Mouse (Mus musculus) hindbrain, embryonic 10.5 days (tissue): Measurements from ENCODE around the gene Suclg2. TPM values are rescaled to one million over a fixed set of nuclear protein-coding genes. Genes with fewer than 3 reads are reported as not detected.

Experiments used
- DNase-seq: peaks from one replicate; pipeline ENCODE4 v3.0.0-alpha.2; 2017; ENCODE audit warnings: low spot score
- H3K27ac ChIP-seq: fragments of 300-500 bp; sonication (generic); 2 replicates; pipeline ENCODE4 v1.5.1; 2016; ENCODE audit warnings: mild to moderate bottlenecking, moderate library complexity
- H3K27me3 ChIP-seq: fragments of 300-500 bp; sonication (generic); 2 replicates; pipeline ENCODE4 v1.6.1; 2016; ENCODE audit warnings: mild to moderate bottlenecking; ENCODE audit not compliant: poor library complexity, insufficient read depth, severe bottlenecking
- H3K36me3 ChIP-seq: fragments of 300-500 bp; sonication (generic); 2 replicates; pipeline ENCODE4 v1.6.1; 2016; ENCODE audit warnings: mild to moderate bottlenecking, moderate library complexity
- H3K4me1 ChIP-seq: fragments of 300-500 bp; sonication (generic); replicated peaks from 2 replicates; pipeline ENCODE4 v1.6.1; 2016; ENCODE audit warnings: mild to moderate bottlenecking
- H3K4me3 ChIP-seq: fragments of 300-500 bp; sonication (generic); 2 replicates; pipeline ENCODE4 v1.5.1; 2016; ENCODE audit warnings: mild to moderate bottlenecking, moderate library complexity
- H3K9me3 ChIP-seq: fragments of 300-500 bp; sonication (generic); 2 replicates; pipeline ENCODE4 v1.6.1; 2016; ENCODE audit warnings: mild to moderate bottlenecking, moderate library complexity
- WGBS: fragments of 180-500 bp; shearing (Covaris S2); methylation state at CpG from one replicate; pipeline ENCODE4 v1.1.7; 2016; 5-methylcytosine and 5-hydroxymethylcytosine counted together
- polyA plus RNA-seq: library from polyadenylated mRNA; unstranded; fragments of >200 nt; fragmentation: Nextera tagmentation; extraction: Ambion mirVana; gene quantifications from 2 replicates; pipeline ENCODE4 v1.2.1, GENCODE M21; 2016

Suclg2 gene
- polyA plus RNA-seq: 35.8 and 54.7 TPM in 2 replicates

DNA sequence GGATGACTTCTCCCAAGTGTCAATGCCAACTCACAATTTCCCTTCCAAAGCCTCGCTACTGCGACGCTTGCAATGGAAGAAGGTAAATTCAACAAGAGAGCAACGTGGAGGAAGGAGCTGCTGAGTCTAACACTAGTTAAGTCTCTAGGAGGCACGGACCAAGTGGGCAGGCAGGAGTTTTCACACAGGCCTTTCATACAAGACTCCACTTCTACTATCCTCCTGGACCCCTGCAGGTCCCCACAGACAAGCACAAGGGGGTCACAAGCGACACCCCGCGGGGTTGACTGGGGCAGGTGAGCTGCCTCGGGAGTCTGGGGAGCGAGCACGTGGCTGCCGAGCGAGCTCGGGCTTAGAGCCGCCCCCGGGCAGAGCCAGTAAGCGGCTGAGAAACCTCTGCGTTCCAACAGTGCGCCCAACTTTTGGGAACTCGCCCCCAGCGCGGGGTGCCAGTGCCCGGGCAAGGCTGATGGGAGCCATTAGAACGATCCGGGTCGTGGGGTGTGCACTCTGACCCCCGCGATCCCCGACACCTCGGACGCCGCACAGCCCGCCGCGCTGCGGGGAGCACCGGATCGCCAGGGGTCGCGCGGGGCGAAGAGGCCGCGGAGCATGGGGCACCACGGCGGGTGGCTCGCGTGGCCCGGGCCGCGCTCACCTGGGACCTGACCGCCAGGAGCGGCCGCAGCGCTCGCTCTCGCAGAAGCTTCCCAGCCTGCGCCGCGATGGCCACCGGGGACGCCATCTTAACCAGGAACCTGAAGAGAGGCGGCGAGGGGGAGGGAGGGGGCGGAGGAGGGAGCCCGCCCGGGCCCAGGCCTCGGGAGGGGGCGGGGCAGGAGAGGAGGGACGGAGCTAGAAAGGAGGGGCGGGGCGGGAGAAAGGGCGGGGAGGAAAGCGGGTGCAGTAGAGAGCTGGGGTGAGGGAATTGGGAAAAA is at the start of gene Suclg2:
TSS of gene Suclg2 (minus strand) at position 770 of the 938 bp plus-strand sequence.
- peak within 1 kb of the TSS; percentile 95 for H3K27ac ChIP-seq
- under 1% methylated on average over 69 of the region's 74 CpGs for WGBS
- no peaks in the 10 kb centered on the region for H3K36me3 ChIP-seq
- H3K9me3 ChIP-seq: no peaks in the 10 kb centered on the region
- peak; percentile 88 for DNase-seq
- H3K27me3 ChIP-seq: no peaks in the 10 kb centered on the region
- H3K4me1 ChIP-seq: peaks cover 25% of the 10 kb centered on the region
- H3K4me3 ChIP-seq: peak within 1 kb of the TSS; percentile 90

DNA sequence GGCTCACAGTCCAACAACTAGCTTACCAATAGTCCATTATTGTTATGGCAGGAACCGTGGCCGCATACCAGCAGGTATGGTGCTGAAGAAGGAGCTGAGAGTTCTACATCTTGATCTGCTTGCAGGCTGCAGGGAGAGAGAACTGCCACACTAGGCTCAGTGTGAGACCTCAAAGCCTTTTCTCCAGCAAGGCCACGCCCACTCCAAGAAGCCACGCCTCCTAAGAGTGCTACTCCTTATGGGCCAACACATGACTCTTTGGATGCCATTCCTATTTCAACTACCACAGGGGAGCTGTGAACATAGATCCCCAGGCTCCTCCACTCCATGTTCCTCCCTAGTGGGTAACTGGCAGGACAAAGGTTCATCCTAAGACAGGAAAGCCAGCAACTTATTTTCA is 48.0 kb upstream of the Suclg2 start:
- Histone ChIP-seq H3K4me3 (no peak overlapping the region), H3K9me3 (no peaks in the 10 kb centered on the region), H3K36me3 (no peaks in the 10 kb centered on the region), H3K27me3 (no peaks in the 10 kb centered on the region), H3K4me1 (no peaks in the 10 kb centered on the region), H3K27ac (no peak overlapping the region)
- WGBS: 71% methylated on average over 4 of the region's 4 CpGs
- no peak for DNase-seq

DNA sequence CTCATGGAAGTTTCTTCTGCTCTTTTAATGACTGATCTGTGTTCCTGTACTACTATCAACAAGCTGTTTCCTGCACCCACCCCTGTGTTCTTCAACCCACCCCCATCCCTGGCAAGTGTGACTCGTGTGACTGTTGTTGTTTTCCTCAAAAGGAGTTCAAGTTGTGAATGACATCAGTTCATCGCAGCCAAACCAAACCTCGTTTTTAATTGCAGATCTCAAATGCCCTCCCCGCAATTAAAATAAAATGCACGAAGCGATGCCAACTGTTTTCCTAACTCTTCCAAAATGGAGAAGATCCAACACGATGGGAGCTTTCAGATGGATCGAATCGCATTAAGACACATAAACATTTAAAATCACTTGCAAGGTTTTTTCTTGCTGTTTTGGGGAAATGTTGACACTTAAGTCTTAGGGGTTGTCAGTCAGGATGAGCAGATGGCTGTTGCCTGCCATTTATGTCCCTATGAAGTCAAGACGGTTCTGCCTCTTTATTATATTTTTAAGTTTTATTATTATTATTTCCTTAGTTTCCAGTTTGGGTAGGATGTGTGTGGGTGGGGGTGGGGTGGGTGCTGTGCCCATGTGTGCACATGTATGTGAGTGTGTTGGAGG is 41.1 kb upstream of the Suclg2 start:
- Histone ChIP-seq H3K36me3 (no peaks in the 10 kb centered on the region), H3K9me3 (no peaks in the 10 kb centered on the region), H3K4me1 (no peaks in the 10 kb centered on the region), H3K27me3 (no peaks in the 10 kb centered on the region), H3K4me3 (no peak overlapping the region), H3K27ac (no peak overlapping the region)
- no peak for DNase-seq
- 90% methylated on average over 10 of the region's 10 CpGs for WGBS

DNA sequence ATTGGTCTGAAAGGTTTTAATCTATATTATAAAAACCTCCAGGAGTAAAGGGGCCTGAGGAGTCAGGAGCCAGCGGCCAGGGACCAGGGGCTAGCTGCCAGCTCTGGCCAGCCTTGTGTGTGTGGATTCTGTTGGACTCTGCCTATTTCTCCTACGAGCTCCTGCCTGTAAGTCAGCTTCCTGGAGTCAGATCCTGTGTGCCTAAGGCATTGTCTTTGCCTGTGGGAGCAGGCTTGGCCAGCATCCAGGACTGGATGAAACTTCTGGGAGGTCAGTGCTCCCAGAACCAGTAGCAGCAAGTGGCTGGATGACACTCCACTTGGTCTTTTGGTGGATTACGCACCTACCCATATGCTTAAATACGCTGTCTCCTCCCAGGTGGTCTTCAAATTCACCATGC is 23.8 kb upstream of the Suclg2 start:
- WGBS: 88% methylated on average over 4 of the region's 4 CpGs

DNA sequence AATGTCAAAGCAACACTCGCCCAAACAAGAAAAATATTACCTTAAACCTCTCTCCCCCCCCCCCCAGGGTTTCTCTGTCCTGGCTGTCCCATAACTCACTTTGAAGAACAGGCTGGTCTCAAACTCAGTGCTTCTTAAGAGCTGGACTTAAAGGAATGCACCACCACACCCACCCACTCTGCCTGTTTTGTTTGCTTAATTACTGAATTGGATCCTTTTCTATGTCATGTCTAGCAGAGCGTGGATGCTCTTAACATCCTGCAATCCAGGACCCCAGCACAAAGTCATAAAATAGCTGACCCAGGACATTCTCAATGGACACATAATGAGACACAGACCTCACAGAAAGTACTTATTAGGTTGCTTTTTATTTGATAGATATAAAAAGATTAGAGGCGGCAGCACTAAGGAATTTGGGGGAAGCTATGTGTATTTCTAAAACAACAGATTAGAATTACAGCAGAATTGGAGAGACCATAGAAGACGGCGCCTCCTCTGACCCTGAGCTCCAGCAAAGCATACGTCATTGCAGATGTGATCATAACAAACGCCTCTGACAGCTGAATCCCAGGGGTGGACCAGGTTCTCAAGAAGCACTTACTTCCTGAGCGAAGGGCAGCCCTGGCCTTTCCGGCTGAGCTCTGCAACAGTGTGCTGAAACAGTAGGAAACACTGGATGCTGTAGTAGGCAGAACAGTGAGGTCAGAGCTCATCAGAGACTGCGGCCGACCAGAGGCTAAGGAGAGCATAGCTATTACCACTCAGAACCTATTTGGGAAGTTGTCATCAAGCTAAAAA is 13.2 kb upstream of the Suclg2 start:
- Histone ChIP-seq H3K4me1 (no peaks in the 10 kb centered on the region), H3K9me3 (no peaks in the 10 kb centered on the region), H3K36me3 (no peaks in the 10 kb centered on the region), H3K27me3 (no peaks in the 10 kb centered on the region; the same call in 1 of the 2 replicates), H3K27ac (no peak overlapping the region), H3K4me3 (no peak overlapping the region)
- WGBS: 60% methylated on average over 11 of the region's 11 CpGs
- DNase-seq: peak; percentile 9

More for the DNA sequence above, 23.8 kb upstream of the Suclg2 start:
- no peaks in the 10 kb centered on the region for H3K27me3 ChIP-seq
- H3K27ac ChIP-seq: no peak overlapping the region
- no peaks in the 10 kb centered on the region for H3K36me3 ChIP-seq
- DNase-seq: no peak
- no peak overlapping the region for H3K4me3 ChIP-seq
- no peaks in the 10 kb centered on the region for H3K9me3 ChIP-seq
- no peaks in the 10 kb centered on the region for H3K4me1 ChIP-seq

DNA sequence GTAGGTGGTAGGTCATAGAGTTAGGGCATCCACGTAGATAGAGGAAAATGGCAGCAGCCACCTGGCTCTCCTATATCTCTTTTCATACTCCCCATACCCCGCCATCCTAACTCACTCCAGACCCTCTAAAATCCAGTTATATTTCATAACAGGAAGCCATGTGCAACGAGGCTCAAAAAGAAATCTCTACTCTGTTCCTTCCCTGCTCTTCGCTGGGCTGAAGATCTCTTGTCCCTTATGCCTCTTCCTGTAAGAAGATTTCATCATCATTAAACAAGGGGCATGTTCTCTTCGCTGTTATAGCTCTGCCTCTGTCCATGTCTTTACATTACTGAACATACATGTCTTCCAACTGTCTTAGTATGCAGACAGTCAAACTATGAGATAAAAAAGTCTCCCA is 10.8 kb upstream of the Suclg2 start:
- Histone ChIP-seq H3K9me3 (no peaks in the 10 kb centered on the region), H3K4me1 (peaks cover 15% of the 10 kb centered on the region), H3K4me3 (no peak overlapping the region), H3K27ac (no peak overlapping the region), H3K36me3 (no peaks in the 10 kb centered on the region), H3K27me3 (no peaks in the 10 kb centered on the region; the same call in 1 of the 2 replicates)
- DNase-seq: no peak
- 85% methylated on average over 5 of the region's 5 CpGs for WGBS

DNA sequence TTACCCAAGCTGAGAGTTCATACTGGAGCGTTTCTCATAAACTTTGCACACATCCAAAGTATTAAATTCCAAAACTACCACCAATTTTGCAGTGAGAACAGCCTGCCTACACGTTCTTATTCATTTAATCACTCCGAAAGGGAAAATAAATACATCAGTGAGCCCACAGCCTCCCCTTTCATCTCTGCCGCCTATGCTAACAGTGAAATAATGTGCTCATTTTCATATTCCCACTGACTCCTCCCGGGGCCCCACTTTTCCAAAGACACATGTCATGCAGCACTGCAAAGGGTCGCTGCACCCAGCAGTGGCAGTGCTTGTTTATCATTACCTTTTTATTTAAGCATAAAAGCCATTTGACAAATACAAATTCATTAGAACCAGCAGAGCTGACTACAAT is 6.7 kb upstream of the Suclg2 start:
- H3K4me1 ChIP-seq: peaks cover 15% of the 10 kb centered on the region
- no peak overlapping the region for H3K4me3 ChIP-seq
- no peak overlapping the region for H3K27ac ChIP-seq
- 52% methylated on average over 6 of the region's 6 CpGs for WGBS
- DNase-seq: no peak
- H3K27me3 ChIP-seq: no peaks in the 10 kb centered on the region; the same call in 1 of the 2 replicates
- H3K9me3 ChIP-seq: no peaks in the 10 kb centered on the region
- H3K36me3 ChIP-seq: no peaks in the 10 kb centered on the region

DNA sequence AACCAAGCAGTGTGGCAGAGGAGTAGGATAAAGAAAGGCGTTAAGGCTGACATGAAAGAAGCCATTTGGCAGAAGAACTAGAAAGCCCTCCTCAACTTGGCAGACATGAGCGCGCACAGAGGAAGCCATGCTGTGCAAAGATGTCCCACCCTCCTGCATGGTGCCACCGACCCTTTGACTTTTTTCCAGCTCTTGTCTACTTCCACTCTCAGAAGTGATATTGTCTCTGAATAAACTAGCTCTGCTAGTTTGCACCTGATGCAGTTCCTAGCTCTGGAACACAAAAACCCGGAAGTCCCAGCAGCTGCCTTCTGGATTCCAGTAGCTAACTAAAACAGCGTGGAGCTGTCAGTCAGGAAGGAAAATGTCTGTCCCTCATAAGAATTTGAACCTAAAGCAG is 4.8 kb upstream of the Suclg2 start:
- no peak for DNase-seq
- 66% methylated on average over 6 of the region's 6 CpGs for WGBS
- H3K4me3 ChIP-seq: no peak overlapping the region
- H3K9me3 ChIP-seq: no peaks in the 10 kb centered on the region
- no peaks in the 10 kb centered on the region for H3K36me3 ChIP-seq
- H3K27ac ChIP-seq: no peak overlapping the region
- H3K27me3 ChIP-seq: no peaks in the 10 kb centered on the region; the same call in 1 of the 2 replicates
- peaks cover 23% of the 10 kb centered on the region for H3K4me1 ChIP-seq

DNA sequence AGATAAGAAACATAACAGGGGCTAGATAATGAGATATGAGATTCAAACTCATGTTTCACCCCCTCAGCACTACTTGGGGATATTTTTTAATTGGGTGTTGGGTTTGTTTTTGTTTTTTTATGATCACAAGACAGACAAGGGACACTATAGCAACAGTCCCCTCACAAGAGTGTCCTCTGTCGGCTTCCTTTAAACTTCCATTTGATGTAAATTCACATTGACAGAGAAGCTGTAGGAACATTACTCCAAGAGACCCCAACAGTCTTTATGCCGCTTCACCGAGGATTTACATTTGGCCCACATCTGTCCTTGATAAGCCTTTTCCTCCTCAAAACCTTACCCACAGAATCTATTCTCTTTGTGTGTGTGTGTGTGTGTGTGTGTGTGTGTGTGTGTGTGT is 1.2 kb upstream of the Suclg2 start:
- Histone ChIP-seq H3K4me1 (peaks cover 18% of the 10 kb centered on the region), H3K27ac (no peak overlapping the region), H3K36me3 (no peaks in the 10 kb centered on the region), H3K4me3 (no peak overlapping the region), H3K27me3 (no peaks in the 10 kb centered on the region), H3K9me3 (no peaks in the 10 kb centered on the region)
- 82% methylated on average over 3 of the region's 3 CpGs for WGBS
- DNase-seq: no peak

DNA sequence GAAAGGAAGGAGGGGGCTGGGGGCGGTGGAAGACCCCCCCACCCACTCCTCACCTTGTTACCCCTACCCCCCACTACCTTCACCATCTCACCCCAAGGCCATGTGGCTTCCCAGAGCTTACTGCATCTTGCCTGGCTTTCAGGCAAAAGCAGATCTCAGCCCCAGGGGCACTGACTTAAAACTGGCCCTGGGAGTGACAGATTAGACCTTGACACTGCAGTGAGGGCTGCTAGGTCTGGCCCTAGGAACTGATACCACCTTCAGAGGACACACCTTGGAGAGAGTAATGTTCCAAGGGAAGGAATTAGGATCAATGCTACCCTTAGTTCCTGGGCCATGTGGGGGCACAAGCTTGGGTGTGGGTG is 351 bp upstream of the Suclg2 start:
- 0% methylated on average over 1 of the region's 1 CpGs for WGBS
- Histone ChIP-seq H3K27ac (peak overlapping the region; percentile 95), H3K4me1 (peaks cover 19% of the 10 kb centered on the region), H3K27me3 (no peaks in the 10 kb centered on the region), H3K4me3 (peak overlapping the region; percentile 90), H3K36me3 (no peaks in the 10 kb centered on the region), H3K9me3 (no peaks in the 10 kb centered on the region)
- no peak for DNase-seq

DNA sequence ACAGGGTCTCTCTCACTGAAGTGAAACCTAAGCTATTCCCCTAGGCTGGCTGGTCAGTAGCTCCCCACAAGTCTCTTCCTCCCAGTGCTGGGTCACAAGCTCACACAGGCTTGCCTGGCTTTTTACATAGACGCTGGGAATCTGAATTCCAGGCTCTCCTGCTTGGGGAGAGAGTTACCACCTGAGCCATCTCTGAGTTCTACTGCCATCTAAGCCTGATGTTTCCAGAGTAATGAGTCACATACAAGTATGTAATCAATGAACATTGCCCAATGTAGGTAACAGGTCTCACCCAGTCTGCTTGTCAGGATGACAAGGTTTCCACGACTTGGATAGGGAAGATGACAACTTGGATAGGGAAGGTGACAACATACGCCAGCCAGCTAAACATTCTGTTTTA is 1.5 kb downstream of the Suclg2 start:
- no peaks in the 10 kb centered on the region for H3K36me3 ChIP-seq
- H3K27me3 ChIP-seq: no peaks in the 10 kb centered on the region
- H3K4me3 ChIP-seq: no peak overlapping the region
- DNase-seq: no peak
- H3K9me3 ChIP-seq: no peaks in the 10 kb centered on the region
- H3K27ac ChIP-seq: no peak overlapping the region
- 77% methylated on average over 3 of the region's 3 CpGs for WGBS
- H3K4me1 ChIP-seq: peaks cover 29% of the 10 kb centered on the region

DNA sequence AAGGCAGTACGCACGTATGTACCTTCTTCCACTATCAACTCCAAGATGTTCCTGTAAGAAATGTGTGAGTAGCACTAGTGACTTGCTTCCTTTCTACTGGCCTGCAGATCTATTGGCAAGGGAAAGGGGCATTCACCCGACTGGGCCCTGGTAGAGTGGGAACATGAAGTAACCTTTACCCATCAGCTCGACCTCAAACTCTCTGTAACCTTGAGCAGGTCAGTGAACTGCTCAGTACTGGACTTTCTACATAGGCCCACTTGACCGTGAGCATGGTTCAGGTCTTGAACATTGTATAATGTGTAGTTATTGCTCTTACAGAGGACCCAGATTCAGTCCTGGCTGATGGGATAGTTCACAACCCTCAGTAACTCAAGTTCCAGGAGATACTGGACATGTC is 2.1 kb downstream of the Suclg2 start:
- H3K4me1 ChIP-seq: peaks cover 29% of the 10 kb centered on the region
- no peaks in the 10 kb centered on the region for H3K36me3 ChIP-seq
- H3K4me3 ChIP-seq: no peak overlapping the region
- 93% methylated on average over 5 of the region's 5 CpGs for WGBS
- no peaks in the 10 kb centered on the region for H3K9me3 ChIP-seq
- H3K27me3 ChIP-seq: no peaks in the 10 kb centered on the region
- no peak for DNase-seq
- no peak overlapping the region for H3K27ac ChIP-seq
